Mouse (Mus musculus): ENCODE measurements around the gene Ripor1. TPM values are rescaled to one million over a fixed set of nuclear protein-coding genes. Genes with fewer than 3 reads are reported as not detected.

Ripor1 gene
- polyA plus RNA-seq, 1 experiment from 2014 or later, result 28.4 TPM

DNA sequence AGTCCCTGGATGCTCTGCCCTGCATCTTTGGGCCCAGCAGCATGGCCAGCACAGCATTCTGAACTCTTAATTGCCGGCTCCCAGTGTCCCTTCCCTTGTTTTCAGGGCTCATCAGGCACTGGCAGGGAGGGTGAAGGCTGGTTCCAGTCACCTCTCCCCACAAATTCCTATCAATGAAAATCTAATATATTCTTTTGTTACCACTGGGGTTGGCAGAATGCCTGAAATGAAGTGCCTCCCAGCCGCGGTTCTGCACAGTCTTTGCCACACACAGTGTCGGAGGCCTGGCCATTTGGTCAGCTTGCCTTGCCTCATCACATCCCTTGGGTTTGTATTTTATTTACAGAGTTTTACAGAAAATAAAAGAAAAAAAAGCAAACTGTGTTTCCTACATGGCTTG, 16.8 kb downstream of the Ripor1 start:
- Histone ChIP-seq H3K27me3 (ENCODE audit: control insufficient read depth, insufficient read depth, low read length) (no peaks in the 10 kb centered on the region), H3K27ac (ENCODE audit: low read depth, low read length) (0 out of 2 replicates have a peak overlapping the region, but pooled peaks have one; percentile 25), H3K9ac (ENCODE audit: low read depth, low read length) (no peak overlapping the region), H3K4me1 (ENCODE audit: control insufficient read depth, insufficient read depth, low read length) (peaks cover 35% of the 10 kb centered on the region), H3K4me2 (replicated peaks; ENCODE audit: low read depth, low read length) (no peak overlapping the region), H3K9me3 (ENCODE audit: control insufficient read depth, low read length) (no peaks in the 10 kb centered on the region), H3K36me3 (ENCODE audit: control insufficient read depth, insufficient read depth, low read length) (peaks cover 49% of the 10 kb centered on the region), H3K4me3 (ENCODE audit: low read length) (no peak overlapping the region)
- 56% methylated on average over 4 of the region's 4 CpGs for WGBS
- ATAC-seq (ENCODE audit: low FRiP score, low TSS enrichment), result no peak

DNA sequence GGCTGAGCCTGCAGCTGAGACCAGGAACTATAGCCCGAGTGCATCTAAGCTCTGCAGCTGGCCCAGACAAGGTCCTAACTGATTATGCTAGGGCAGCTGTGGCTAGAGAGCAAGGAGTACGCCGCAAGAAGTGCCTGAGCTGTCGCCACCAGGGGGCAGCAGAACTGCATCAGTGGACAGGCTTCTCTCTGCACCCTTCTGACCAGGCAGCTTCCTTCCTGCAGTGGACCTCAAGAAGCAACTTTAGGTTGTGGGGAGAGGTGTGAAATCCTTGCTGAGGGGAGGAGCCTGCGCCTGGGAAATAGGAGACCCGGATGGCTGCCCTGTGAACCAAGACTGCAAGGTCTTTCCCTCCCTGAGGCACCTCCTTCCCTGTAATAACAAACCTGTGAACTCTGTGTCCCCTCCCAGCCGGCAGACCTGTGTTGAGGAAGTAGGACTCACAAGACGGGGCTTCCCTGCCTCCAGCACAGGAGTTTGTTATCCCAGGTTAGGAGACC, 17.4 kb downstream of the Ripor1 start:
- H3K36me3 ChIP-seq (ENCODE audit: control insufficient read depth, insufficient read depth, low read length), result peaks cover 43% of the 10 kb centered on the region
- 1% methylated on average over 8 of the region's 8 CpGs for WGBS
- peak overlapping the region; percentile 83 for H3K27ac ChIP-seq (ENCODE audit: low read depth, low read length)
- H3K9ac ChIP-seq (ENCODE audit: low read depth, low read length), result no peak overlapping the region
- peak; percentile 92 for ATAC-seq (ENCODE audit: low FRiP score, low TSS enrichment)
- H3K4me3 ChIP-seq (ENCODE audit: low read length), result peak overlapping the region; percentile 7; the same call in 1 of the 2 replicates
- no peaks in the 10 kb centered on the region for H3K9me3 ChIP-seq (ENCODE audit: control insufficient read depth, low read length)
- no peaks in the 10 kb centered on the region for H3K27me3 ChIP-seq (ENCODE audit: control insufficient read depth, insufficient read depth, low read length)
- peak overlapping the region; percentile 30 for H3K4me2 ChIP-seq (replicated peaks; ENCODE audit: low read depth, low read length)
- H3K4me1 ChIP-seq (ENCODE audit: control insufficient read depth, insufficient read depth, low read length), result peaks cover 35% of the 10 kb centered on the region

DNA sequence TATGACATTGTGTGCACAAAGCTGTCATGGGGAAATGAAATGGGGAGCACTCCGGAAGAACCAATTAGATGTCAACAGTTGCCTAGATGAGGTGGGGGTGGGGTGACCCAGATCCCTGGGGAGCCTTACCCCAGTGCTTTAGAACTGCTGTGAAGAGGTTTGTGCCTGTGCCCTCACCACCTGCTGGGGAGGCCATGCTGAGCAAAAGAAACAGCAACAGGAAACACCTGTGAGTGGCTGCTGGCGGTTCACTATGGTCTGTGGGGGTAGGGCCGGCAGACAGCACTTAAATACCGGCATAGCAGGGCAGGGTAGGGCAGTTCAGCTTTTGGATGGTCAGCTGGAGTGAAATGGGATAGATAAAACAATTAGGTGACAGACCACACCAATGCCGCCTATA, 18.1 kb downstream of the Ripor1 start:
- Histone ChIP-seq H3K36me3 (ENCODE audit: control insufficient read depth, insufficient read depth, low read length) (peaks cover 37% of the 10 kb centered on the region), H3K9ac (ENCODE audit: low read depth, low read length) (0 out of 2 replicates have a peak overlapping the region, but pooled peaks have one; percentile 34), H3K4me1 (ENCODE audit: control insufficient read depth, insufficient read depth, low read length) (peaks cover 35% of the 10 kb centered on the region), H3K27ac (ENCODE audit: low read depth, low read length) (peak overlapping the region; percentile 83), H3K9me3 (ENCODE audit: control insufficient read depth, low read length) (no peaks in the 10 kb centered on the region), H3K4me2 (replicated peaks; ENCODE audit: low read depth, low read length) (peak overlapping the region; percentile 30), H3K4me3 (ENCODE audit: low read length) (peak overlapping the region; percentile 7; the same call in 1 of the 2 replicates), H3K27me3 (ENCODE audit: control insufficient read depth, insufficient read depth, low read length) (no peaks in the 10 kb centered on the region)
- peak; percentile 5; the same call in 1 of the 2 replicates for ATAC-seq (ENCODE audit: low FRiP score, low TSS enrichment)
- WGBS, result 11% methylated on average over 5 of the region's 5 CpGs

DNA sequence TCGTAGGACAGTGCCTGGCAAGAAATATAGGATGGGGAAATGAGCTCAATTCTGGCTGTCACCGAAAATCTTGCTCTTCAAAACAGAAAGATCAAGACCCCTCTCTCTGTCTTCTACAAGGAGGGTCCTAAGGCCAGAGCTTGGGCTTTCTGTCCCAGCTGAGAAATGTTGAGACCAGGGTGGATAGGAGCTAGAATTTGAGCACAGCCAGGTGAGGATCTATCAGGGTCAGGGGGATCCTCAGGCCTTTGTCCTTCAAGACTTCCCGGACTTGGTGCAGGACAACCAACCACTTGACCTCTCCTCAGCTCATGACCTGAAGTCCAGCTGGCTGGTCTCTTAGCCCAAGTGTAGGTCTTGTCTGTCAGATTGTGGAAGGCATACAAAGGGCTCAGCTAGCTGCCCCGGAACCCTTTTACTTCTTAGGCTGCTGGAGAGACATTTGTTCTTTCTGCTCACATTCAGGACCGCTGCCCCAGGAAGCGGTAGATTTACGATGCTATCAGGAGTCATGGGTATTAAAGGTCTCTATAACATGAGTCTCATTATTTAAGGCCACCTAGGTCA, 18.7 kb downstream of the Ripor1 start:
- H3K9ac ChIP-seq (ENCODE audit: low read depth, low read length), result 0 out of 2 replicates have a peak overlapping the region, but pooled peaks have one; percentile 34
- ATAC-seq (ENCODE audit: low FRiP score, low TSS enrichment), result no peak
- no peaks in the 10 kb centered on the region for H3K9me3 ChIP-seq (ENCODE audit: control insufficient read depth, low read length)
- H3K27ac ChIP-seq (ENCODE audit: low read depth, low read length), result peak overlapping the region; percentile 83; the same call in 1 of the 2 replicates
- no peak overlapping the region for H3K4me3 ChIP-seq (ENCODE audit: low read length)
- peaks cover 35% of the 10 kb centered on the region for H3K4me1 ChIP-seq (ENCODE audit: control insufficient read depth, insufficient read depth, low read length)
- H3K27me3 ChIP-seq (ENCODE audit: control insufficient read depth, insufficient read depth, low read length), result no peaks in the 10 kb centered on the region
- WGBS, result 22% methylated on average over 7 of the region's 7 CpGs
- peaks cover 31% of the 10 kb centered on the region for H3K36me3 ChIP-seq (ENCODE audit: control insufficient read depth, insufficient read depth, low read length)
- H3K4me2 ChIP-seq (replicated peaks; ENCODE audit: low read depth, low read length), result no peak overlapping the region

DNA sequence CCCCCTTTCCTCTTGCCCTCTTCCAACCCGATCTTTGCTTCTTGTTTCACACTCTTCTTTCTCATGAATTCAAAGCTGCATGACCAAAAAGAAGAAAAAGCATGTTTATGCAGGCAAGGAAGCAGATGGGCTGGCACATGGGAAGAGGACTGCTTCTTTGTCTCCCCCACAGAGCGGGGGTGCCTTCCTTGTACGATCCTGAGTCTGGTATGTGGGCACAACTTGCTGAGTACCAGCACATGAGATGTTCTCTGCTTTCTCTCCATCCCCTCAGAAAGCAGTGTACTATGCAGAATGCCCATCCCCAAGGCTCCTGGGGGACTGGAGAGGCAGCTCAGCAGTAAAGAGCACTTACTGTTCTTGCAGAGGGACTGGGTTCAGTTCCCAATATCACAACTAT, 19.3 kb downstream of the Ripor1 start:
- Histone ChIP-seq H3K4me2 (replicated peaks; ENCODE audit: low read depth, low read length) (no peak overlapping the region), H3K27ac (ENCODE audit: low read depth, low read length) (peak overlapping the region; percentile 71), H3K4me3 (ENCODE audit: low read length) (no peak overlapping the region), H3K9ac (ENCODE audit: low read depth, low read length) (no peak overlapping the region; the same call in 1 of the 2 replicates), H3K9me3 (ENCODE audit: control insufficient read depth, low read length) (no peaks in the 10 kb centered on the region), H3K4me1 (ENCODE audit: control insufficient read depth, insufficient read depth, low read length) (peaks cover 35% of the 10 kb centered on the region), H3K36me3 (ENCODE audit: control insufficient read depth, insufficient read depth, low read length) (peaks cover 24% of the 10 kb centered on the region), H3K27me3 (ENCODE audit: control insufficient read depth, insufficient read depth, low read length) (no peaks in the 10 kb centered on the region)
- 34% methylated on average over 3 of the region's 3 CpGs for WGBS
- ATAC-seq (ENCODE audit: low FRiP score, low TSS enrichment), result no peak

DNA sequence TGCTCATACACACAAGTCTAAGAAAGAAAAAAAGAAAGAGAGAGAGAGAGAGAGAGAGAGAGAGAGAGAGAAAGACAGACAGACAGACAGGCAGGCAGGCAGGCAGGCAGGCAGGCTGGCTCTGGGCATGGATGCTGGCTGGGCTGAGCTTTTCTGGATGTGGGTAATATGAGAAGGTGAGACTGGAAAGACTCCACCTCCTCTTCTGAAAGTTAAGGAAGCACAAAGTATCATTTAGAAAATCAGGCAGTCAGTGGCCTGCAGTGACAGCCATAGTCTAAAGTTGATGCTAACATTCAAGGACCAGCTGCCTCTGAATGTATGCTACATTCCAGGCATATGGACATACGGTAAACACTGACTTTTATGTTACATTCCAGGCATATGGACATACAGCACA, 19.8 kb downstream of the Ripor1 start:
- Histone ChIP-seq H3K9me3 (ENCODE audit: control insufficient read depth, low read length) (no peaks in the 10 kb centered on the region), H3K27ac (ENCODE audit: low read depth, low read length) (peak overlapping the region; percentile 71), H3K27me3 (ENCODE audit: control insufficient read depth, insufficient read depth, low read length) (no peaks in the 10 kb centered on the region), H3K4me2 (replicated peaks; ENCODE audit: low read depth, low read length) (no peak overlapping the region), H3K36me3 (ENCODE audit: control insufficient read depth, insufficient read depth, low read length) (peaks cover 20% of the 10 kb centered on the region), H3K4me1 (ENCODE audit: control insufficient read depth, insufficient read depth, low read length) (peaks cover 35% of the 10 kb centered on the region), H3K4me3 (ENCODE audit: low read length) (no peak overlapping the region), H3K9ac (ENCODE audit: low read depth, low read length) (no peak overlapping the region)
- no peak for ATAC-seq (ENCODE audit: low FRiP score, low TSS enrichment)
- WGBS, result 38% methylated on average over 1 of the region's 1 CpGs

DNA sequence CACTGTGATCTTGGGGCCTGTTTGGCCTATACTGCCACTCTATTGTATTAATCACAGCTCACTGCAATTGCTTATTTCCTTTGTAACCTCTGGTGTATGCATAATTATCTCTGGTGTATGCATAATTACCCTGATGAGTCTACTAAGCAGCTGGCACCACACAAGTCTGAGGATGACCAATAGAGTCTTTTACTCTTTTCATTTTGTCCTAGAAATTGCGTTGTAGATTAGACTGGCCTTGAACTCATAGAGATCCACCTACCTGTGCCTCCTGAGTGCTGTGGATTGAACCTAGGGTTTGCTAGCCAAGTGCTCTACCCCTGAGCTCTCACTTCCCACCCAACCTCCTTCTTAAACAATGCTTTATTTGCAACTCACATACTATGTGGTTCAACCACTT, 21.0 kb downstream of the Ripor1 start:
- Histone ChIP-seq H3K4me1 (ENCODE audit: control insufficient read depth, insufficient read depth, low read length) (peaks cover 35% of the 10 kb centered on the region), H3K36me3 (ENCODE audit: control insufficient read depth, insufficient read depth, low read length) (peaks cover 7% of the 10 kb centered on the region), H3K9me3 (ENCODE audit: control insufficient read depth, low read length) (no peaks in the 10 kb centered on the region), H3K4me2 (replicated peaks; ENCODE audit: low read depth, low read length) (no peak overlapping the region), H3K4me3 (ENCODE audit: low read length) (no peak overlapping the region), H3K9ac (ENCODE audit: low read depth, low read length) (no peak overlapping the region), H3K27me3 (ENCODE audit: control insufficient read depth, insufficient read depth, low read length) (no peaks in the 10 kb centered on the region), H3K27ac (ENCODE audit: low read depth, low read length) (no peak overlapping the region)
- 83% methylated on average over 1 of the region's 1 CpGs for WGBS
- no peak for ATAC-seq (ENCODE audit: low FRiP score, low TSS enrichment)

DNA sequence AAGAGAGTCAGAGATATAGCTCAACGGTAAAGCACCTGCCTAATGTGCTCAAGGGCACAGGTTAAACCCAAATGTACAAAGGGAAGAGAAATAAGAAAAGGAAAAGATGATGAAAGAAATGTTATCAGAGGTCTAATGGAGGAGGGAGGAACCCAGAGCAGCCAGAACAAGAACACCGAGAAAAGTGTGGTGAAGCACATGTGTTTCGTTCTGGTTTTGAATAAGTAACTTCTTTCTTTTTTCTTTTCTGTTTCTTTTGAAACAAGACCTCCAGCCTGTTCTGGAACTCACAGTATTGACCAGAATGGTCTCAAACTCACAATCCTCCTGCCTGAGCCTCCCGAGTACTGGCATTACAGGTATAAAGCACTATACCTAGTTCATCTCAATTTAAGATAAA, 24.3 kb downstream of the Ripor1 start:
- WGBS, result 93% methylated on average over 4 of the region's 4 CpGs
- Histone ChIP-seq H3K36me3 (ENCODE audit: control insufficient read depth, insufficient read depth, low read length) (no peaks in the 10 kb centered on the region; the same call in 1 of the 2 replicates), H3K4me3 (ENCODE audit: low read length) (no peak overlapping the region), H3K4me1 (ENCODE audit: control insufficient read depth, insufficient read depth, low read length) (peaks cover 6% of the 10 kb centered on the region), H3K27me3 (ENCODE audit: control insufficient read depth, insufficient read depth, low read length) (no peaks in the 10 kb centered on the region), H3K9me3 (ENCODE audit: control insufficient read depth, low read length) (no peaks in the 10 kb centered on the region), H3K4me2 (replicated peaks; ENCODE audit: low read depth, low read length) (no peak overlapping the region), H3K27ac (ENCODE audit: low read depth, low read length) (no peak overlapping the region), H3K9ac (ENCODE audit: low read depth, low read length) (no peak overlapping the region)
- no peak for ATAC-seq (ENCODE audit: low FRiP score, low TSS enrichment)

DNA sequence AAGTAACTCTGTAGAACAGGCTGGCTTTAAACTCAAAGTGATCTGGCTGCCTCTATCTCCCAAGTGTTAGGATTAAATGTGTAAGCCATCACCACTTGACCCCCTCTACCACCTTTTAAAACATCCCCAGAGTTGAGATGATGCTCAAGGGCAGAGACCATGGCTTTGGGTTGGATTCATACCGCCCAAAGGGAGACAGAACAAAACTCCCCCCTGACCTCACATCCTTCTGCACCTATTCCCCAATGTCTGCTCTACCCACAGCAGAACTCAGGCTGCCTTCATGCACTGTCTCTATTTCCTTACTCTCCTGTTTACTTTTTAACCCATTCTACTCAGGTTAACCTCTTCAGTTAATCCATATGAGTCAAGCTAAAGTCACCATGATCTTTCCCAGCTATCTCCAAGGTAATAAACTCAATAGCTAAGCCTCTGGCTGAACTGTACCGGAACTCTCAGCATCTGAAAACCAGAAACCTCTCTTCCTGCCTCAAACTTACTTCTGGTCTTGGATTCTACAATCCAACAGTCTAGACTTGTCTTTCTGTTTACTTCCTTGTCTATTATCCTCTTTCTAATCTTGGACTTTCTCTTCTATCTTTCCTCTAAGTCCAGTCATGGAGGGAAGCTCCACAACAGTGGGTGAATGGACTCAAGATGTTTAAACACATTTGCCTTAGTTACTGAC, 29.9 kb downstream of the Ripor1 start:
- ATAC-seq (ENCODE audit: low FRiP score, low TSS enrichment), result no peak
- Histone ChIP-seq H3K27me3 (ENCODE audit: control insufficient read depth, insufficient read depth, low read length) (no peaks in the 10 kb centered on the region), H3K27ac (ENCODE audit: low read depth, low read length) (no peak overlapping the region), H3K4me3 (ENCODE audit: low read length) (peak overlapping the region; percentile 95), H3K9ac (ENCODE audit: low read depth, low read length) (no peak overlapping the region; the same call in 1 of the 2 replicates), H3K4me2 (replicated peaks; ENCODE audit: low read depth, low read length) (peak overlapping the region; percentile 53), H3K9me3 (ENCODE audit: control insufficient read depth, low read length) (no peaks in the 10 kb centered on the region), H3K4me1 (ENCODE audit: control insufficient read depth, insufficient read depth, low read length) (peaks cover 16% of the 10 kb centered on the region), H3K36me3 (ENCODE audit: control insufficient read depth, insufficient read depth, low read length) (no peaks in the 10 kb centered on the region; the same call in 1 of the 2 replicates)
- 77% methylated on average over 2 of the region's 2 CpGs for WGBS

Data from kidney, embryonic 14.5 days (tissue).